Mouse (Mus musculus) hindbrain, postnatal 0 days (tissue): ENCODE results near the gene As3mt. TPM values are rescaled to one million over a fixed set of nuclear protein-coding genes. Genes with fewer than 3 reads are reported as not detected.
A peak's percentile ranks its signal among the peaks of the same experiment; 100 is the strongest.
"Not testable (repeated sequence)": the region's sequence is repeated elsewhere in the genome, so short reads cannot be mapped to it uniquely, and the experiment has no call there.

Experiments used
- ATAC-seq: fragments of 200-750 bp; cut with Nextera tagmentation; 2 replicates; pipeline ENCODE4 v1.8.0; 2017; ENCODE audit warnings: mild to moderate bottlenecking, moderate TSS enrichment, moderate library complexity
- DNase-seq: peaks from one replicate; pipeline ENCODE4 v3.0.0-alpha.2; 2015; ENCODE audit warnings: low spot score
- H3K27ac ChIP-seq: fragments of 300-500 bp; sonication (generic); 2 replicates; pipeline ENCODE4 v1.5.1; 2014; ENCODE audit warnings: mild to moderate bottlenecking
- H3K27me3 ChIP-seq: fragments of 300-500 bp; sonication (generic); 2 replicates; pipeline ENCODE4 v1.6.1; 2014; ENCODE audit warnings: low read length, mixed read lengths; ENCODE audit not compliant: insufficient read depth
- H3K36me3 ChIP-seq: fragments of 300-500 bp; sonication (generic); 2 replicates; pipeline ENCODE4 v1.6.1; 2014; ENCODE audit warnings: low read length, mixed read lengths; ENCODE audit not compliant: insufficient read depth
- H3K4me1 ChIP-seq: fragments of 300-500 bp; sonication (generic); 2 replicates; pipeline ENCODE4 v1.6.1; 2014; ENCODE audit warnings: antibody characterized with exemption, low read length, mixed read lengths; ENCODE audit not compliant: insufficient read depth
- H3K4me2 ChIP-seq: fragments of 300-500 bp; sonication (generic); 2 replicates; pipeline ENCODE4 v1.6.1; 2014; ENCODE audit warnings: low read depth, mild to moderate bottlenecking, low read length, moderate library complexity, mixed read lengths
- H3K4me3 ChIP-seq: fragments of 300-500 bp; sonication (generic); 2 replicates; pipeline ENCODE4 v1.5.1; 2014; ENCODE audit warnings: low read length
- H3K9ac ChIP-seq: fragments of 300-500 bp; sonication (generic); replicated peaks from 2 replicates; pipeline ENCODE4 v1.6.1; 2014; ENCODE audit warnings: mild to moderate bottlenecking, low read length, moderate library complexity, mixed read lengths
- H3K9me3 ChIP-seq: fragments of 300-500 bp; sonication (generic); 2 replicates; pipeline ENCODE4 v1.6.1; 2016; ENCODE audit warnings: low read length, mixed read lengths
- CTCF ChIP-seq: IDR thresholded peaks from 2 replicates; pipeline ENCODE4 v1.5.1; 2016; ENCODE audit warnings: antibody characterized with exemption, control low read depth, low read depth
- WGBS: fragments of 180-500 bp; shearing (Covaris S2); extraction: QIAGEN DNeasy Blood & Tissue Kit; methylation state at CpG from one replicate; pipeline ENCODE4 v1.1.7; 2014; 5-methylcytosine and 5-hydroxymethylcytosine counted together
- polyA plus RNA-seq: library from polyadenylated mRNA; unstranded; fragments of >200 nt; fragmentation: Nextera tagmentation; extraction: Ambion mirVana; gene quantifications from 2 replicates; pipeline ENCODE4 v1.2.1, GENCODE M21; 2015
- total RNA-seq: library from RNA; depleted of rRNA; stranded (reverse); fragments of >200 nt; gene quantifications from 2 replicates; pipeline ENCODE4 v1.2.3, GENCODE M21; 2014

As3mt gene
- total and polyA plus RNA-seq, 2 experiments from 2014 or later, result 19.0 to 32.9 TPM

DNA sequence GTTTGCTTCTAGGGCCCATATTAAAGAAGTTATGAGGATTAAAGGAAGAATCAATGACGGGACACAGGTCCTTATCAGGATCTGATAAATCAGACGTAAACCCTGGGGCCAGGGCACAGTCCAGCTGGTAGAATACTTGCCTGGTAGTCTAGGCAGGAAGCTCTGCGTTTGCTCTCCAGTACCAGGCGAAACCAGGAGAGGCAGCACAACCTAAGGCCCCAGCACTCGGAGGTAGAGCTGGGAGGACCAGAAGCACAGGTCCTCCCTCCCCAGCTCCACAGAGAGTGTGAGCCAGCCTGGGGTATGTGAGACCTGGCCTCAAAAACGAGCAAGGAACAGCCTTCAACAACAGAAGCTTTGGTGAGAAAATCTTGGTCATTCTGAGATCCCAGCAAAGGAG, 34.3 kb downstream of the As3mt start:
- DNase-seq (no peak), ATAC-seq (no peak)
- TF ChIP-seq CTCF, result peak; percentile 47
- Histone ChIP-seq H3K27ac (no peak overlapping the region), H3K27me3 (no peaks in the 10 kb centered on the region), H3K9me3 (no peaks in the 10 kb centered on the region), H3K4me2 (no peak overlapping the region), H3K4me1 (no peaks in the 10 kb centered on the region), H3K9ac (no peak overlapping the region), H3K36me3 (no peaks in the 10 kb centered on the region), H3K4me3 (no peak overlapping the region)
- WGBS, result 48% methylated on average over 6 of the region's 6 CpGs

DNA sequence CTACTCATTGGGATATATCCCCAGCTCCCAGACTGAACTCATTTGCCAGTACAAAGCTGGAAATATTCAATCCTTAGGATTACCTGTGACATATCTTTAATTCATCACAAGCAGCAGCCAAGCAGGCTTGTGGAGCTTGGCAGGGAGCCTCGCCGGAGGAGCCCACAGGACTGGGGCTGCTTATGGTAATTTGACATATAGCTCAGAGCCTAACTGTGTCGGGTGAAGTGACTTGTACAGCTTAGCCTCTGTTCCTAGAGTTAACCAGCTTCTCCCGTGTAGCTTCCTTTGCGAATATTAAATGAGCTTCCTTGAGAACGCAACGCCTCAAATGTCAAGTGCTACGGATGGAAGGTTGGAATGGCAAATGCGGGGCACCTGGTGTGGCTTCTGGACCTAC, 37.4 kb downstream of the As3mt start:
- no peak overlapping the region for H3K4me3 ChIP-seq
- no peak overlapping the region for H3K9ac ChIP-seq
- H3K27ac ChIP-seq, result no peak overlapping the region
- no peaks in the 10 kb centered on the region for H3K4me1 ChIP-seq
- H3K36me3 ChIP-seq, result no peaks in the 10 kb centered on the region
- H3K27me3 ChIP-seq, result no peaks in the 10 kb centered on the region
- DNase-seq (no peak), ATAC-seq (no peak)
- no peaks in the 10 kb centered on the region for H3K9me3 ChIP-seq
- WGBS, result 65% methylated on average over 9 of the region's 9 CpGs
- TF ChIP-seq CTCF, result no peak
- H3K4me2 ChIP-seq, result 0 out of 2 replicates have a peak overlapping the region, but pooled peaks have one; percentile 3

DNA sequence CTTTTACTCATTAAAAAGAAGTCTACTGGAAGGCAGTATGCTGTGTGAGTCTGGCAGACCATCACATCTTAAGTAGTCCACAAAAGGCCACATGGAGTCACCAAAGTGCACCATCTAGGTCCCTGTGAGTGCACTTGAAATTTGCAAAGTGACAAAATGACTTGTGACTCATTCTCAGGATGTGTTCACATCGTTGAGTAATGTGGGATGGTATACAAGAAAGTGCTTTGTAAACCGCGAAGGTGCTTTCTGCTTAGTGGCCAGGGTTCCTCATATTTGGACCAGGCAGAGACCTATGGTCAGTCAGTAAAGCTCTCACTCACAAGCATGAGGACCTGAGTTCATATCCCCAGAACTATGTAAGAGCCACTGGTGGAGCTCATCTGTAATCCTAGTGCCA, 40.5 kb downstream of the As3mt start:
- H3K36me3 ChIP-seq, result no peaks in the 10 kb centered on the region
- H3K27me3 ChIP-seq, result no peaks in the 10 kb centered on the region
- no peak for DNase-seq
- WGBS, result 93% methylated on average over 3 of the region's 3 CpGs
- no peak overlapping the region for H3K27ac ChIP-seq
- no peak overlapping the region for H3K4me2 ChIP-seq
- no peaks in the 10 kb centered on the region for H3K9me3 ChIP-seq
- no peak overlapping the region for H3K4me3 ChIP-seq
- TF ChIP-seq CTCF, result no peak
- no peaks in the 10 kb centered on the region for H3K4me1 ChIP-seq
- no peak for ATAC-seq
- H3K9ac ChIP-seq, result no peak overlapping the region

DNA sequence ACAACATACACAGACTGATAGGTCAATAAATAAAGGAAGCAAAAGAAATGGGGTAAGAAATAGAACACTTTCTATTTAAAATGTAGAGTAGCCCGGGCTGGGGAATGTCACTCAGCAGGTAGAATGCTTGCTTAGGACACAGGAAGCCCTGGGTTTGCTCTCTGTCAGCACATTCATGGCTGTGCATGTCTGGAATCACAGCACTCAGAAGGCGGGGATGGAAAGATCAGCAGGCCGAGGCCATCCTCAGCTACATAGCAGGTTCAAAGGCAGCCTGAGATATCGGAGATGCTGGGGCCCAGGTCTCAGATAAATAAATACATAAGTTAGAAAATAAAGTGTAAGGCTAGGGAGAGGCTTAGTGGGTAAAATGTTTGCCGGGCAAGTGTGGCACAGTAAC, 45.0 kb downstream of the As3mt start:
- H3K4me1 ChIP-seq, result no peaks in the 10 kb centered on the region
- 84% methylated on average over 5 of the region's 5 CpGs for WGBS
- H3K4me2 ChIP-seq, result no peak overlapping the region
- ATAC-seq, result no peak
- no peaks in the 10 kb centered on the region for H3K27me3 ChIP-seq
- no peaks in the 10 kb centered on the region for H3K36me3 ChIP-seq
- DNase-seq, result no peak
- no peak overlapping the region for H3K27ac ChIP-seq
- H3K9me3 ChIP-seq, result no peaks in the 10 kb centered on the region
- no peak overlapping the region for H3K9ac ChIP-seq
- no peak overlapping the region for H3K4me3 ChIP-seq
- TF ChIP-seq CTCF, result no peak

DNA sequence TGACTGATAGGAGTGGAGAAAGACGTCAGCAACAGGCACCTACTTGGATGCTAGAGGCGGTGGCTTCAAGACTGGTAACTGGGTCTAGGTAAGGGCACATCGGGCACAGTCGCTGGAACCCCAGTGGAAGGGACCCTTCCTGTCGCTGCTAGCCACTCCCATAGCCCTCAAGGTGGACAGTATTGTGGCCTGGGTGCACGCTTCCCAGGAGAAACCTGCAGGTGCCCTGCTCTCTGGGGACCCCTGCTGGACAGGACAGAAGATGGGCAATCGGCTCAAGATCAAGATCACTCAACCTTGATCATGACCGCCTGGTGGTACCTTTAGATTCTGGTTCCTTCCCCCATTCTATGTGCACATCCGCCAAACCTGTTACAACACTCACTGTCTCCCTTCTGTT, 47.8 kb downstream of the As3mt start:
- no peak for DNase-seq
- H3K4me3 ChIP-seq, result no peak overlapping the region
- 61% methylated on average over 9 of the region's 9 CpGs for WGBS
- H3K27me3 ChIP-seq, result no peaks in the 10 kb centered on the region
- no peaks in the 10 kb centered on the region for H3K9me3 ChIP-seq
- TF ChIP-seq CTCF, result peak; percentile 48
- ATAC-seq, result no peak
- no peak overlapping the region for H3K4me2 ChIP-seq
- no peaks in the 10 kb centered on the region for H3K36me3 ChIP-seq
- H3K9ac ChIP-seq, result no peak overlapping the region
- H3K27ac ChIP-seq, result no peak overlapping the region
- H3K4me1 ChIP-seq, result no peaks in the 10 kb centered on the region

DNA sequence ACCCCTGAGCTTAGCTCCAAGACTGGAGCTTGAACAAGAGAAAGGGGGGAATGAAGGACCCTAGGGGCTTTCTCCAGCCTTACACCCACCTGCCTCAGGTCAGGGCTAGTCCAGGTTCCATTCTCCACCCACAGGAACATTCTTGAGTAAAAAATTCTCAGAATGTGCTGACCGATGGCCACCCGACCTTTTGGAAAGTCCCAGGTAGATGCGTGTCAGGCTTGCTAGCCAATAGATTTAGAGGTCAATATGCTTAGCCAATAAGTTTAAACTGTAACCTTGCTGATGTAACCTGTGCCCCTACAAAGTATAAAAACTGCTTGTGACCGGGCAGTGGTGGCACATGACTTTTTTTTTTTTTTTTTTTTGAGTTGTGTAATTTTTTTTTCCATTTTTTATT, 49.0 kb downstream of the As3mt start:
- H3K4me2 ChIP-seq, result no peak overlapping the region
- no peaks in the 10 kb centered on the region for H3K9me3 ChIP-seq
- no peaks in the 10 kb centered on the region for H3K4me1 ChIP-seq
- H3K9ac ChIP-seq, result no peak overlapping the region
- H3K4me3 ChIP-seq, result no peak overlapping the region
- 91% methylated on average over 4 of the region's 4 CpGs for WGBS
- H3K36me3 ChIP-seq, result no peaks in the 10 kb centered on the region
- H3K27ac ChIP-seq, result no peak overlapping the region
- no peak for TF ChIP-seq CTCF
- H3K27me3 ChIP-seq, result no peaks in the 10 kb centered on the region
- DNase-seq (no peak), ATAC-seq (no peak)

DNA sequence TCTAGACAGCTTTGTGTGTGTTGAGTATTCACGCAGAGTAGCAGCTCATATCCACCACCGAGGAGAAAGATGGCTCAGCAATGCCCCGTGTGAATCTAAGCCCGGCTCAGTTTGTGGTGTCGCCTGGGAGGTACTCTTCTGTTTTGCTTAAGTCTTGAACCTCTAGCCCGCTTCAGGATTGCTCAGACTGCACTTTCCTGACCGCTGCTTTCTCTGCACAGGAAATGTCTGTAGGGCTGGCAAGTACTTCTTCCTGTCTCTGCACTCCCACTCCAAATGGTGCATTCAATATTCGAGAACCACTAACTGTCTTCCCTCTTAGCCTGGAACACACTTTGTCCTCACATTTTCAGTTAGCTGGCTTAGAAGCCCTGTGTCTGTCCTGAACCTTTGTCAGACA, 51.8 kb downstream of the As3mt start:
- H3K4me1 ChIP-seq, result peaks cover 3% of the 10 kb centered on the region; the same call in 1 of the 2 replicates
- no peak overlapping the region for H3K4me3 ChIP-seq
- ATAC-seq, result no peak
- no peak for TF ChIP-seq CTCF
- H3K27me3 ChIP-seq, result no peaks in the 10 kb centered on the region
- WGBS, result 65% methylated on average over 8 of the region's 8 CpGs
- H3K9me3 ChIP-seq, result no peaks in the 10 kb centered on the region
- no peak overlapping the region for H3K9ac ChIP-seq
- no peak overlapping the region for H3K27ac ChIP-seq
- no peak for DNase-seq
- H3K36me3 ChIP-seq, result no peaks in the 10 kb centered on the region
- no peak overlapping the region for H3K4me2 ChIP-seq

DNA sequence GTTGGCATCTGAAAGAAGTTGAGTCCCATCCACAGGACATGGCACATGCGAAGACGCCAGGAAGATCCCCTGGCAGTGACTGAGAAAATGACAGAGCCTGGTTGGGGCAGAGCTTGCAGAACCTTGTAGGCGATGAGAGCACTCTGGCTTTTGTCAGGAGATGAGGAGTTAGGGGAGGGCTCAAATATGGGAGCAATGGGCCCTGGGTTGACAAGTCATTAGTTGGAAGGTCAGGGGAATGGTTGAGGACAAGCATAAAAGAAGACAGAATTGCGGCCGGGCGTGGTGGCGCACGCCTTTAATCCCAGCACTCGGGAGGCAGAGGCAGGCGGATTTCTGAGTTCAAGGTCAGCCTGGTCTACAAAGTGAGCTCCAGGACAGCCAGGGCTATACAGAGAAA, 52.7 kb downstream of the As3mt start:
- 87% methylated on average over 10 of the region's 10 CpGs for WGBS
- not testable (repeated sequence) for H3K4me1 ChIP-seq, H3K4me3 ChIP-seq, H3K9ac ChIP-seq, ATAC-seq, H3K36me3 ChIP-seq, H3K27ac ChIP-seq, H3K27me3 ChIP-seq, H3K4me2 ChIP-seq, H3K9me3 ChIP-seq, DNase-seq
